Mouse (Mus musculus): Measurements from ENCODE around the gene Afap1l2. TPM values are rescaled to one million over a fixed set of nuclear protein-coding genes. Genes with fewer than 3 reads are reported as not detected.

Afap1l2 gene
- polyA plus RNA-seq, 1 experiment from 2014 or later, result 24.6 TPM

GRCm38 (mm10) chr19:56994653-56995052 is 13.4 kb downstream of the Afap1l2 start:
- H3K9ac ChIP-seq (replicated peaks; ENCODE audit: low read depth, low read length), result no peak overlapping the region
- ATAC-seq (ENCODE audit: insufficient number of reproducible peaks, insufficient read depth, low FRiP score, low read depth), result no peak
- H3K4me1 ChIP-seq (ENCODE audit: control insufficient read depth, insufficient read depth, low read length), result peaks cover 28% of the 10 kb centered on the region
- no peaks in the 10 kb centered on the region for H3K27me3 ChIP-seq (ENCODE audit: control insufficient read depth, insufficient read depth, low read length)
- H3K4me2 ChIP-seq (replicated peaks; ENCODE audit: low read depth, low read length), result no peak overlapping the region
- H3K4me3 ChIP-seq (ENCODE audit: low read depth, low read length), result no peak overlapping the region
- no peaks in the 10 kb centered on the region for H3K36me3 ChIP-seq (ENCODE audit: control insufficient read depth, insufficient read depth, low read length)
- H3K27ac ChIP-seq (ENCODE audit: low read length), result no peak overlapping the region
- H3K9me3 ChIP-seq (ENCODE audit: control insufficient read depth, low read depth, low read length), result no peaks in the 10 kb centered on the region
- 82% methylated on average over 4 of the region's 4 CpGs for WGBS

GRCm38 (mm10) chr19:56993763-56994162 is 14.3 kb downstream of the Afap1l2 start:
- no peak for ATAC-seq (ENCODE audit: insufficient number of reproducible peaks, insufficient read depth, low FRiP score, low read depth)
- Histone ChIP-seq H3K36me3 (ENCODE audit: control insufficient read depth, insufficient read depth, low read length) (no peaks in the 10 kb centered on the region), H3K4me3 (ENCODE audit: low read depth, low read length) (no peak overlapping the region), H3K4me1 (ENCODE audit: control insufficient read depth, insufficient read depth, low read length) (peaks cover 34% of the 10 kb centered on the region), H3K27me3 (ENCODE audit: control insufficient read depth, insufficient read depth, low read length) (no peaks in the 10 kb centered on the region), H3K4me2 (replicated peaks; ENCODE audit: low read depth, low read length) (no peak overlapping the region), H3K9ac (replicated peaks; ENCODE audit: low read depth, low read length) (no peak overlapping the region), H3K27ac (ENCODE audit: low read length) (no peak overlapping the region), H3K9me3 (ENCODE audit: control insufficient read depth, low read depth, low read length) (no peaks in the 10 kb centered on the region)
- WGBS, result 72% methylated on average over 4 of the region's 4 CpGs

GRCm38 (mm10) chr19:56992978-56993545 is 15.0 kb downstream of the Afap1l2 start:
- Histone ChIP-seq H3K4me1 (ENCODE audit: control insufficient read depth, insufficient read depth, low read length) (peaks cover 40% of the 10 kb centered on the region), H3K27ac (ENCODE audit: low read length) (no peak overlapping the region), H3K9ac (replicated peaks; ENCODE audit: low read depth, low read length) (no peak overlapping the region), H3K9me3 (ENCODE audit: control insufficient read depth, low read depth, low read length) (no peaks in the 10 kb centered on the region), H3K4me3 (ENCODE audit: low read depth, low read length) (no peak overlapping the region), H3K27me3 (ENCODE audit: control insufficient read depth, insufficient read depth, low read length) (no peaks in the 10 kb centered on the region), H3K4me2 (replicated peaks; ENCODE audit: low read depth, low read length) (no peak overlapping the region), H3K36me3 (ENCODE audit: control insufficient read depth, insufficient read depth, low read length) (no peaks in the 10 kb centered on the region)
- WGBS, result 69% methylated on average over 8 of the region's 8 CpGs
- no peak for ATAC-seq (ENCODE audit: insufficient number of reproducible peaks, insufficient read depth, low FRiP score, low read depth)

GRCm38 (mm10) chr19:56990367-56991111 is 17.5 kb downstream of the Afap1l2 start:
- H3K27ac ChIP-seq (ENCODE audit: low read length), result peak overlapping the region; percentile 21; the same call in 1 of the 2 replicates
- peaks cover 31% of the 10 kb centered on the region for H3K4me1 ChIP-seq (ENCODE audit: control insufficient read depth, insufficient read depth, low read length)
- 53% methylated on average over 14 of the region's 14 CpGs for WGBS
- no peak overlapping the region for H3K4me2 ChIP-seq (replicated peaks; ENCODE audit: low read depth, low read length)
- H3K36me3 ChIP-seq (ENCODE audit: control insufficient read depth, insufficient read depth, low read length), result no peaks in the 10 kb centered on the region
- H3K9ac ChIP-seq (replicated peaks; ENCODE audit: low read depth, low read length), result no peak overlapping the region
- ATAC-seq (ENCODE audit: insufficient number of reproducible peaks, insufficient read depth, low FRiP score, low read depth), result no peak
- no peak overlapping the region for H3K4me3 ChIP-seq (ENCODE audit: low read depth, low read length)
- H3K9me3 ChIP-seq (ENCODE audit: control insufficient read depth, low read depth, low read length), result no peaks in the 10 kb centered on the region
- H3K27me3 ChIP-seq (ENCODE audit: control insufficient read depth, insufficient read depth, low read length), result no peaks in the 10 kb centered on the region

DNA sequence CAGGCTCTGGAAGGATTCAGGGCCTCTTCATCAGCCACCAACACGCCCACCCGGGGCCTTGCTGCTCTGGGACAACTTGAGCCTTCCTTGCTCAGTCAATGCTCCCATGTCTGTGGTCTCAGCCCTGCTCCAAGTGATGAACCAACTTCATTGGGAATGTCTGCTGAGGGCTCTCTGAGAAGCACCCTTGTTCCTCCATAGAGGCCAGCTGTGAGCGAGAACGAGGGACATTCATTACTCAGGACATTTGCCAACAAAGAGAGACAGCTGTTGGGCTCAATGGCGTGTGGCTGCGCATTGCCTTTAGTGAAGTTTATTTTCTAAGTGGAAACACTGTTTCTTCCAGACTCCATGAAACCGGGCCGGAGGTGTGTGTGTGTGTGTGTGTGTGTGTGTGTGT is 18.9 kb downstream of the Afap1l2 start:
- H3K27ac ChIP-seq (ENCODE audit: low read length), result peak overlapping the region; percentile 66; the same call in 1 of the 2 replicates
- no peak overlapping the region for H3K4me2 ChIP-seq (replicated peaks; ENCODE audit: low read depth, low read length)
- no peak overlapping the region for H3K4me3 ChIP-seq (ENCODE audit: low read depth, low read length)
- H3K36me3 ChIP-seq (ENCODE audit: control insufficient read depth, insufficient read depth, low read length), result no peaks in the 10 kb centered on the region
- no peak overlapping the region for H3K9ac ChIP-seq (replicated peaks; ENCODE audit: low read depth, low read length)
- peaks cover 35% of the 10 kb centered on the region for H3K4me1 ChIP-seq (ENCODE audit: control insufficient read depth, insufficient read depth, low read length)
- peak; percentile 4; the same call in 1 of the 2 replicates for ATAC-seq (ENCODE audit: insufficient number of reproducible peaks, insufficient read depth, low FRiP score, low read depth)
- no peaks in the 10 kb centered on the region for H3K27me3 ChIP-seq (ENCODE audit: control insufficient read depth, insufficient read depth, low read length)
- 58% methylated on average over 8 of the region's 8 CpGs for WGBS
- H3K9me3 ChIP-seq (ENCODE audit: control insufficient read depth, low read depth, low read length), result no peaks in the 10 kb centered on the region

GRCm38 (mm10) chr19:56984229-56984628 is 23.8 kb downstream of the Afap1l2 start:
- no peaks in the 10 kb centered on the region for H3K27me3 ChIP-seq (ENCODE audit: control insufficient read depth, insufficient read depth, low read length)
- no peaks in the 10 kb centered on the region for H3K36me3 ChIP-seq (ENCODE audit: control insufficient read depth, insufficient read depth, low read length)
- no peak overlapping the region for H3K4me2 ChIP-seq (replicated peaks; ENCODE audit: low read depth, low read length)
- no peak overlapping the region for H3K4me3 ChIP-seq (ENCODE audit: low read depth, low read length)
- WGBS, result 33% methylated on average over 4 of the region's 4 CpGs
- no peak overlapping the region for H3K9ac ChIP-seq (replicated peaks; ENCODE audit: low read depth, low read length)
- H3K27ac ChIP-seq (ENCODE audit: low read length), result peak overlapping the region; percentile 76
- H3K4me1 ChIP-seq (ENCODE audit: control insufficient read depth, insufficient read depth, low read length), result peaks cover 24% of the 10 kb centered on the region
- peak; percentile 34; the same call in 1 of the 2 replicates for ATAC-seq (ENCODE audit: insufficient number of reproducible peaks, insufficient read depth, low FRiP score, low read depth)
- no peaks in the 10 kb centered on the region for H3K9me3 ChIP-seq (ENCODE audit: control insufficient read depth, low read depth, low read length)

GRCm38 (mm10) chr19:56983757-56984156 is 24.3 kb downstream of the Afap1l2 start:
- H3K4me2 ChIP-seq (replicated peaks; ENCODE audit: low read depth, low read length), result no peak overlapping the region
- no peaks in the 10 kb centered on the region for H3K9me3 ChIP-seq (ENCODE audit: control insufficient read depth, low read depth, low read length)
- H3K27ac ChIP-seq (ENCODE audit: low read length), result peak overlapping the region; percentile 76
- 54% methylated on average over 10 of the region's 10 CpGs for WGBS
- no peak overlapping the region for H3K9ac ChIP-seq (replicated peaks; ENCODE audit: low read depth, low read length)
- no peak overlapping the region for H3K4me3 ChIP-seq (ENCODE audit: low read depth, low read length)
- H3K4me1 ChIP-seq (ENCODE audit: control insufficient read depth, insufficient read depth, low read length), result peaks cover 20% of the 10 kb centered on the region
- H3K36me3 ChIP-seq (ENCODE audit: control insufficient read depth, insufficient read depth, low read length), result no peaks in the 10 kb centered on the region
- ATAC-seq (ENCODE audit: insufficient number of reproducible peaks, insufficient read depth, low FRiP score, low read depth), result no peak
- no peaks in the 10 kb centered on the region for H3K27me3 ChIP-seq (ENCODE audit: control insufficient read depth, insufficient read depth, low read length)

DNA sequence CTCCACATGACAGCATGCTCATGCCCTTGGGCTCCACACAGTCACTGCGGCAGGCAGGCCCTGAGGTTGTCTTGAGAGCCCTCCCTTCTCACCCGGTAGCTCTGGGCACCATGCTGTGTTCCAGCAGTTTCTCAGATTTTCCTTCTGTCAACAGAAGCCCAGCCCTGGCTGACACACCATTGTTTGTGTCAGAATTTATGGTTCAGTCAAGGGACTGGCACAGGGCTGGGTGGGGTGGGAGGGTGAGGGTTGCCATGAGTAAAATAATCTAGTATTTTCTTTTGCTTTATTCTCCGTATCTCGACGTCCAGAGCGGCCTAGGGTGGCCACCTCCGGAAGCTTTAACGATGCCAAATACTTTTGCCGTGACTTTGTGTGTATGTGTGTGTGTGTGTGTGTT is 26.3 kb downstream of the Afap1l2 start:
- 70% methylated on average over 9 of the region's 9 CpGs for WGBS
- Histone ChIP-seq H3K36me3 (ENCODE audit: control insufficient read depth, insufficient read depth, low read length) (no peaks in the 10 kb centered on the region), H3K4me1 (ENCODE audit: control insufficient read depth, insufficient read depth, low read length) (peaks cover 19% of the 10 kb centered on the region; the same call in 1 of the 2 replicates), H3K4me2 (replicated peaks; ENCODE audit: low read depth, low read length) (no peak overlapping the region), H3K9ac (replicated peaks; ENCODE audit: low read depth, low read length) (no peak overlapping the region), H3K9me3 (ENCODE audit: control insufficient read depth, low read depth, low read length) (no peaks in the 10 kb centered on the region), H3K4me3 (ENCODE audit: low read depth, low read length) (no peak overlapping the region), H3K27ac (ENCODE audit: low read length) (no peak overlapping the region), H3K27me3 (ENCODE audit: control insufficient read depth, insufficient read depth, low read length) (no peaks in the 10 kb centered on the region)
- no peak for ATAC-seq (ENCODE audit: insufficient number of reproducible peaks, insufficient read depth, low FRiP score, low read depth)

All from stomach, embryonic 14.5 days (tissue).